Mouse (Mus musculus) lung, postnatal 0 days (tissue): ENCODE data around the gene Ephb2.

Experiments
- CTCF ChIP-seq: IDR thresholded peaks from 2 replicates; pipeline ENCODE4 v1.5.1; 2016; ENCODE audit warnings: antibody characterized with exemption, mild to moderate bottlenecking
- EP300 ChIP-seq: IDR thresholded peaks from 2 replicates; pipeline ENCODE4 v1.6.1; 2016; ENCODE audit warnings: antibody characterized with exemption, mild to moderate bottlenecking, control low read depth

DNA sequence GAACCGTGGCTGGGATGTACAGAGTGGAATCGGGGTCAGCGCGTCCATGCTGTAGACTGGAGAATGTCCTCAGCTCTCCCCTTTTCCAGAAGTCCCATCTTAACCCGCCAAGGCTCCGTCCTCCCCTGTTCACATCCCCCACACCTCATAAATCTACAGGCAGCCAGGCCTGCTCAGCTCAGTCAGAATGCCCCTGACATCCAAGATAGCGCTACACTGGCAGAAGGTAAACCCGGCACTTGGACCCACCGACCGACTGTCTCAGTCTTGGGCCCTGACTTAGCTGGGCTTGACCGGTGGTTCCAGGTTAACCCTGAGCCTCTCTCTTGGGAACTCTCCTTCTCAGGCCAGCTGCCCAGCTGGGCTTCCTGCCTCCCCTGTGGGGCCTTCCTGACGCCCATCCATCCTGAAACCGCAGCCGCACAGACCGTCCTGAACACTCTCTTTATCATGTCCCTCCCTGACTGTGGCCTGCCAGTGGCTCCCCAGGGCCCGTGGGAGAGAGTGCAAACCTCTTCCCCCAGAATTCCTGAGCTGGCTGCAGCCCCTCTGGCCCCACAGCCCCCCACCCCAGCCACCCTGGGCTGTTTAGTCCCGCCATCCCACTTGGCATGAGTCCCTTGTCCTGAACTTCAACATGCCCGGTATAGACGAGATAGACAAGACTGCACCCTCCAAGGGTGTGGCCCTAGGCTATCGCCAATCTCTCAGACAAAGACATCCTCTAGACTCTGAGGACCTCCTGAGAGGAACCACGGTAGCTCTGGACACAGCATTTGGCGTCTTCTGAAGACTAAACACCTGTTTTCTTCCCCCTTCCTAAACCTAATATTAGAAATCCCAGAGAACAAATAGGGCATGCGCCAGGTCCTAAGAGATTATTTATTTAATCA, 37.9 kb downstream of the Ephb2 start:
- TF ChIP-seq CTCF (no peak), EP300 (no peak)
